Mouse (Mus musculus) lung, embryonic 14.5 days (tissue): ENCODE measurements around the gene Pcsk6. TPM values are rescaled to one million over a fixed set of nuclear protein-coding genes. Genes with fewer than 3 reads are reported as not detected.
A peak's percentile ranks its signal among the peaks of the same experiment; 100 is the strongest.

Source experiments
- ATAC-seq: fragments of 200-750 bp; cut with Nextera tagmentation; 2 replicates; pipeline ENCODE4 v1.8.0; 2017; ENCODE audit warnings: mild to moderate bottlenecking, moderate TSS enrichment, moderate library complexity; ENCODE audit not compliant: insufficient read depth
- DNase-seq: peaks from one replicate; pipeline ENCODE4 v3.0.0-alpha.2; 2015
- H3K27ac ChIP-seq: fragments of 300-500 bp; sonication (generic); 2 replicates; pipeline ENCODE4 v1.5.1; 2014; ENCODE audit warnings: low read depth, mild to moderate bottlenecking, moderate library complexity
- H3K27me3 ChIP-seq: fragments of 300-500 bp; sonication (generic); 2 replicates; pipeline ENCODE4 v1.6.1; 2014; ENCODE audit warnings: low read length, control low read depth; ENCODE audit not compliant: insufficient read depth
- H3K36me3 ChIP-seq: fragments of 300-500 bp; sonication (generic); 2 replicates; pipeline ENCODE4 v1.6.1; 2014; ENCODE audit warnings: control low read depth; ENCODE audit not compliant: insufficient read depth
- H3K4me1 ChIP-seq: fragments of 300-500 bp; sonication (generic); 2 replicates; pipeline ENCODE4 v1.6.1; 2014; ENCODE audit warnings: antibody characterized with exemption, control low read depth; ENCODE audit not compliant: insufficient read depth
- H3K4me2 ChIP-seq: fragments of 300-500 bp; sonication (generic); 2 replicates; pipeline ENCODE4 v1.6.1; 2014; ENCODE audit warnings: mild to moderate bottlenecking
- H3K4me3 ChIP-seq: fragments of 300-500 bp; sonication (generic); 2 replicates; pipeline ENCODE4 v1.5.1; 2014; ENCODE audit warnings: low read depth, low read length
- H3K9ac ChIP-seq: fragments of 300-500 bp; sonication (generic); 2 replicates; pipeline ENCODE4 v1.6.1; 2014
- H3K9me3 ChIP-seq: fragments of 300-500 bp; sonication (generic); 2 replicates; pipeline ENCODE4 v1.6.1; 2016; ENCODE audit warnings: low read depth, low read length, control low read depth
- CTCF ChIP-seq: IDR thresholded peaks from 2 replicates; pipeline ENCODE4 v1.5.1; 2016; ENCODE audit warnings: antibody characterized with exemption, low read depth
- WGBS: fragments of 180-500 bp; shearing (Covaris S2); extraction: QIAGEN DNeasy Blood & Tissue Kit; methylation state at CpG from one replicate; pipeline ENCODE4 v1.1.7; 2014; 5-methylcytosine and 5-hydroxymethylcytosine counted together
- polyA plus RNA-seq: library from polyadenylated mRNA; unstranded; fragments of >200 nt; fragmentation: Nextera tagmentation; extraction: Ambion mirVana; gene quantifications from 2 replicates; pipeline ENCODE4 v1.2.1, GENCODE M21; 2014

The Pcsk6 gene
- polyA plus RNA-seq, 1 experiment from 2014 or later: 9.2 TPM

DNA sequence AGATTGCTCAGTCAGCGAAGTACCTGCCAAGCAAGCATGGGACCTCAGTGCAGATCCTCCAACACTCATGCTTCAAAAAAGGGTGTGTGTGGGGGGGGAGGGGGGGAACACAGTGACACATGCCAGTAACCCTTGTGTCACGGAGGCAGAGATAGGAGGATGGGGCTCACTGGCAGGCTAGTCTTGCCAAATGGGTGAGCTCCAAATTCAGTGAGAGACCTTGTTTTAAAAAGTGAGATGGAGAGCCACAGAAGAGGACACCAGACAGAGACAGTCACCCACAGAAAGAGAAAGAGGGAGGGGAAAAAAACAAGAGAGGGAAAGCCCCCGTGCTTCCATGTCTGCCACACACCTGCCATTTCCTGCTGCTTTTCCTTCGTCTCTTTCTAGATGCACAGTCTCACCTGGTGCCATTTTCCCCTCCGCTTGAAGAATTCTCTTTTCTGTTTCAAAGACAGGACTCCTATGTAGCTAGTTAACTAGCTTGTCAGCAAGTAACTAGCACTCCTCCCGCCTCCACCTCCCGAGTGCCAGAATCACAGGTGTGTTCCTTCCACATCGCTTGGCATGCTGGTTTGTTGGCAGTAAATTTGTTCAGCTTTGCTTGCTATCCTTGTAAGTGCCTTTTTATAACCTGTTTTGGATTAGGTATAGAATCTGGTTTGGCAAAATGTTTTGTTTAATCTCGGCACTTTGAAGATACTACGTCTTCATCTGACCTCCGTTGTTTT is 146.8 kb downstream of the Pcsk6 start:
- no peak overlapping the region for H3K9ac ChIP-seq
- no peaks in the 10 kb centered on the region for H3K9me3 ChIP-seq
- no peak overlapping the region for H3K4me2 ChIP-seq
- H3K27me3 ChIP-seq: no peaks in the 10 kb centered on the region
- no peak for ATAC-seq
- DNase-seq: no peak
- H3K4me1 ChIP-seq: no peaks in the 10 kb centered on the region
- no peak overlapping the region for H3K4me3 ChIP-seq
- no peak for TF ChIP-seq CTCF
- no peak overlapping the region for H3K27ac ChIP-seq
- 64% methylated on average over 11 of the region's 11 CpGs for WGBS
- H3K36me3 ChIP-seq: no peaks in the 10 kb centered on the region

DNA sequence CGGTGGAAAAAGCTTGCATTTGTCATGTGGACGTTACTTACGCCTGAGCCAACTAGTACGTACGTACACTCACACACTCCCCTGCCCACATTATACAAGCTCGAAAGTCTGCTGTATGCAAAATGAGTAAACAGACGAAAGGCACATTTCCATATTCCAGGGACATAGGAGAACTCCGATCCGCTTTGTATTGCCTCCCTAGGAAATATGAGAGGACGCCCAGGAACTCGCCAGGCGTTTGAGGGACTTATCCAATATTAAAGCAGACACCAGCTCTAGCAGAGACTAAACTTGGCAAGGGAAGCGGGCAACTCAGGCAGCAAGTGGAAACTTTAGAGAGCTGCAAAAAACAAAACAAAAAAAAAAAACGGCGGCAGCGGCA is 147.3 kb downstream of the Pcsk6 start:
- no peak for ATAC-seq
- Histone ChIP-seq H3K4me1 (no peaks in the 10 kb centered on the region), H3K36me3 (no peaks in the 10 kb centered on the region), H3K9me3 (no peaks in the 10 kb centered on the region), H3K27ac (no peak overlapping the region), H3K27me3 (no peaks in the 10 kb centered on the region), H3K4me3 (no peak overlapping the region), H3K9ac (no peak overlapping the region), H3K4me2 (no peak overlapping the region)
- 55% methylated on average over 16 of the region's 16 CpGs for WGBS
- DNase-seq: peak; percentile 55
- no peak for TF ChIP-seq CTCF

DNA sequence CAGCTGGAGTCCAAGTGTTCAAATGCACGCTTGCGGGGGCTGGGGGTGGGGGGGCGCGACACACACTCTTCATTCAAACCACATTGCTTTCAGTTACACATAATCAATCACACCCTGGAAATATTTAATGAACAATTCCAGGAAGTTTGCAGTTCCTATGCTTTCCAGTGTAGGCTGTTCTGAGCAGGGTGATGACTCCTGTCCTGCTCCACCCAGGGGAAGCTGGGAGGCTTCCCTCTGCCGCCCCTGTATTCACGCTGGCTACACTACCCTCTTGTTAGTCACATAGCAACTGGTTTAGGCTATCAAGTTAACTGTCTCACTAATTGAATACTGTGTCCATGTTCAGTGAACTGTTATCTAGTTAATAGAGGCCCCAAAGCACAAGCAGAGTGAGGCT is 149.0 kb downstream of the Pcsk6 start:
- no peaks in the 10 kb centered on the region for H3K27me3 ChIP-seq
- 45% methylated on average over 6 of the region's 6 CpGs for WGBS
- H3K4me3 ChIP-seq: no peak overlapping the region
- H3K4me1 ChIP-seq: no peaks in the 10 kb centered on the region
- TF ChIP-seq CTCF: no peak
- DNase-seq (peak; percentile 26), ATAC-seq (no peak)
- H3K9ac ChIP-seq: no peak overlapping the region
- no peaks in the 10 kb centered on the region for H3K36me3 ChIP-seq
- no peak overlapping the region for H3K4me2 ChIP-seq
- no peak overlapping the region for H3K27ac ChIP-seq
- no peaks in the 10 kb centered on the region for H3K9me3 ChIP-seq

DNA sequence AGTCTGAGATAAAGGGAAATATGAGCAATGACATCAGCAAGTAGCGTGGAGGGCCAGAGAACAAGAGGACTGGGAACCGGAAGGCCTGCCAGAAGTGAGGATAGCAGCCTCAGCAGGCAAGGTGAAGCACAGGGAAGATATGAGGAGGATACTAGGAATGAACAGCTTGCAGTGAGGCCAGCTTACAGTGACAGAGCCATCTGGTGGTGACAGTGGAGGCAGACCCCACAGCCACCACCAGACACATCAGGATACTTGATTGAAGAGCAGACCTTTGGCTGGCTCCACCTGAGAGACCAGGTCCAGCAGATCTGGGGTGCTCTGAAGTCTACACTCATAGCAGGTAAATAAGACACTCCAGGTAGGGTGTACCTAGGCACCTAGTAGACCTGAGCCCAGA is 166.2 kb downstream of the Pcsk6 start:
- TF ChIP-seq CTCF: peak; percentile 64
- H3K27ac ChIP-seq: no peak overlapping the region
- no peak overlapping the region for H3K4me2 ChIP-seq
- H3K27me3 ChIP-seq: no peaks in the 10 kb centered on the region
- no peaks in the 10 kb centered on the region for H3K4me1 ChIP-seq
- DNase-seq (peak; percentile 30), ATAC-seq (no peak)
- no peaks in the 10 kb centered on the region for H3K9me3 ChIP-seq
- no peaks in the 10 kb centered on the region for H3K36me3 ChIP-seq
- H3K9ac ChIP-seq: no peak overlapping the region
- H3K4me3 ChIP-seq: no peak overlapping the region
- WGBS: 83% methylated on average over 2 of the region's 2 CpGs

DNA sequence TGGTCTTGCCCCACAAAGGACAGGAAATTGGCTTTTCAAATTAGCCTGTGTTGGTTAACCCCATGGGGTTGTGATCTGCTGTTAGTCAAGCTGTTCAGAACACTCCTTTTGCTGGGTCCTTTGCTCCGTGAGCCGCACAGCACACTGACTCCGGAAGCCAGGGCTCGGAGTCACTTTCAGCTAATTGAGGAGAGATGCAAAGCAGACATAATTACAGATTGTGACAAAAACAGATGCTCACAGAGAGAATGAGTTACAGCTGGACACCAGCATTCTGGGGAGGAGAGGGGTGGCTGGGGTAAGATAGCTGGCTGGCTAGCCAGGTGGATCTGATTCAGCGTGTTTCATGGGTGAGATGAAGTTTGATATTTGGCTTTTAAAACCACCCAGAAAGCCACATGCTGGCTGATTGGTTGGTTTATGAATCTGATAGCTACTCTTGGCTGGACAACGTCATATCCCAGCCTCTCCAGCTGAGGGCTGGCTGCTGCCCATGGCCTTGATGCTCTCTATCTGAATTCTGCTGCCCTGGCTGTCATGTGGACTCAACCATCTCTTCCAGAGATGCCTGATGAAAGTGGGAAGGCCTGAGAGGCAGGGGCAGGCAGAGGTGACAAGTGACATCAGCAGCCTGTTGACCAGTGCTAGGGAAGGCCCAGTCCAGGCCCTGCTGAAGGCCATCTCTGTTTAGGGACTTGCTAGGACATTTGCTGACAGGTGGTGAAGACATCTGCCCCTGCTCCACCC is 167.4 kb downstream of the Pcsk6 start:
- Histone ChIP-seq H3K4me3 (no peak overlapping the region), H3K27me3 (no peaks in the 10 kb centered on the region), H3K4me2 (no peak overlapping the region), H3K4me1 (no peaks in the 10 kb centered on the region), H3K27ac (no peak overlapping the region), H3K9ac (no peak overlapping the region), H3K9me3 (no peaks in the 10 kb centered on the region), H3K36me3 (no peaks in the 10 kb centered on the region)
- ATAC-seq (peak; percentile 56; the same call in 1 of the 2 replicates), DNase-seq (no peak)
- WGBS: 62% methylated on average over 6 of the region's 6 CpGs
- TF ChIP-seq CTCF: no peak

DNA sequence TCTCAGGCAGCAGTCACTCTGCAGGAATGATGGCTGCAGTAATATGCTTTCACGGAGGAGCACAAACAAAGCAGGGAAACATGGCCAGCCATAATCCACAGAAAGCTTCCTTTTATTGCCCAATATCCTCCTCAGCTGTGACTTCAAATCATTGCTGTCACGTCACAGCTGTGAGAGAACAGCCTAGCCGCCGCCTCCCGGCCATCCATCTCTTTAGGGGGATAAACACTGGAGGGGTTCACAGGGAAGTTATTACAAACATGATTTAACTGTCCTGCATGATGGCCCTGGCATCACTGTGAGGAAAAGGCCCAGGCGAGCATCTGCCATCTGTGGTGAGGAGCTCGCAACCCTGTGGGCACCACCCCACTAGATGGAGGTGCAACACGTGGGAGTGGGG is 175.3 kb downstream of the Pcsk6 start:
- Histone ChIP-seq H3K4me2 (no peak overlapping the region), H3K36me3 (no peaks in the 10 kb centered on the region), H3K27me3 (no peaks in the 10 kb centered on the region), H3K4me3 (no peak overlapping the region), H3K4me1 (no peaks in the 10 kb centered on the region), H3K27ac (no peak overlapping the region), H3K9ac (no peak overlapping the region), H3K9me3 (no peaks in the 10 kb centered on the region)
- WGBS: 46% methylated on average over 8 of the region's 8 CpGs
- DNase-seq (peak; percentile 37), ATAC-seq (0 out of 2 replicates have a peak, but pooled peaks have one; percentile 62)
- TF ChIP-seq CTCF: no peak

DNA sequence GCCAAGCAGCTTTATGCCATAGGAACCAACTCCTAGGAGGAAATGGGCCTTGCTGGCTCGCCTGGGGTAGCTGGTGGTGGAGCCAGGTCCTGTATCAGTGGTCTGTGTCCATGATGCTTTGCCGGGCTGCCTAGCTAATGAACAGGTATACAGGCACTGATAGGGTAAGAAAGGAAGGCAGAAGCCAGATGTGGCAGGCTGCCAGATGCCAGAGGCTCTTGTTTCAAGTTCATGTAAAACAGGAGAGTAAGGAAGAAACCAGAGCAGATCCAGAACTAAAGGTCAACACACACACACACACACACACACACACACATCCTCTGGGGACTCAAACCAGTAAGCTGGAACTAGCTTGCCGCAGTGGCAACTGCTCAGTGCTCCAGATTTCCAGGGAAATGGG is 176.7 kb downstream of the Pcsk6 start:
- H3K4me1 ChIP-seq: no peaks in the 10 kb centered on the region
- no peaks in the 10 kb centered on the region for H3K9me3 ChIP-seq
- no peak for TF ChIP-seq CTCF
- no peaks in the 10 kb centered on the region for H3K36me3 ChIP-seq
- no peak overlapping the region for H3K4me3 ChIP-seq
- 72% methylated on average over 3 of the region's 3 CpGs for WGBS
- no peak overlapping the region for H3K4me2 ChIP-seq
- ATAC-seq (no peak), DNase-seq (no peak)
- H3K27me3 ChIP-seq: no peaks in the 10 kb centered on the region
- H3K9ac ChIP-seq: no peak overlapping the region
- H3K27ac ChIP-seq: no peak overlapping the region
